Mouse (Mus musculus) right cerebral cortex, adult 18-20 months (tissue): ENCODE measurements at regions not wholly inside any gene's neighbourhood (a gene's known extent, or its start where the extent isn't known, plus 50 kb on each side); places are given as distances from the start of the nearest gene placed in this dataset.

ENCODE experiments used
- DNase-seq: peaks from one replicate; pipeline ENCODE4 v3.0.0; 2022; ENCODE audit warnings: mixed read lengths

DNA sequence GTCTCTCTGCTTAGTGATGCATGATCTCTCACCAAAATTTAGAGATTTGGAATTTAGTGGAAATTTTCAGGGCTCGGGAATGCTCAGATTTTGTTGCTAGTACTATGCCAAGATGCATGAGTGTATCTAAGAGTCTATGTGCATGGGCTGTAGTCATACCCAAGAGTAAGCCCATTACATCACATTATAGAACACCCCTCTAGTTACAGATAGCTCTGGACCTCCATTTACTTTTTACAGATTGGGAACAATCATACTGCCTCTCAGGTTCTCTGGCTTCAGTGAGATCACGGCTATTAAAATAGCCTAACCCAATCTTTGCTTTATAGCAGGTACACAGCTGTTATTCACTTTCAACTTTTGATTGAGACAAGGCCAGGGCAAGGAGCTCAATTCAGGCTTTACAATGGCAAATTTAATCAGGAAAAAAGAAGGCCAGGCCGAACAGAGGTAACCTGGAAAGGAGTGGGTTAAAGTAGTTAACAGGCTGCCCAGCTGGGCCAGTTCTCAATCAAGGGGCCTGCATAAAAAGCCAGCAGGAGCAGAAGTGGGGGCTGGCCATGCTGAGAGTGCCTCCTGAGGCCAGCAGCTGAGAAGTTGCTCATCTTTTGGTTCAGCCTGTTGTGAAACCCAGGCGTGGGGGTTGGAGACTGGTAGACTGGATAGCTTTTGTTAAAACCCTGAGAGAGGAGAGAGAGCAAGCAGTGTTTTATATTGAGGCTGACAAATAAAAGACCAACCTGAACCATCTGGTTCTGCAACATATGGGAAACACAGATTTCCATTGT is 509.2 kb upstream of the Pou3f2 start:
- no peak for DNase-seq

DNA sequence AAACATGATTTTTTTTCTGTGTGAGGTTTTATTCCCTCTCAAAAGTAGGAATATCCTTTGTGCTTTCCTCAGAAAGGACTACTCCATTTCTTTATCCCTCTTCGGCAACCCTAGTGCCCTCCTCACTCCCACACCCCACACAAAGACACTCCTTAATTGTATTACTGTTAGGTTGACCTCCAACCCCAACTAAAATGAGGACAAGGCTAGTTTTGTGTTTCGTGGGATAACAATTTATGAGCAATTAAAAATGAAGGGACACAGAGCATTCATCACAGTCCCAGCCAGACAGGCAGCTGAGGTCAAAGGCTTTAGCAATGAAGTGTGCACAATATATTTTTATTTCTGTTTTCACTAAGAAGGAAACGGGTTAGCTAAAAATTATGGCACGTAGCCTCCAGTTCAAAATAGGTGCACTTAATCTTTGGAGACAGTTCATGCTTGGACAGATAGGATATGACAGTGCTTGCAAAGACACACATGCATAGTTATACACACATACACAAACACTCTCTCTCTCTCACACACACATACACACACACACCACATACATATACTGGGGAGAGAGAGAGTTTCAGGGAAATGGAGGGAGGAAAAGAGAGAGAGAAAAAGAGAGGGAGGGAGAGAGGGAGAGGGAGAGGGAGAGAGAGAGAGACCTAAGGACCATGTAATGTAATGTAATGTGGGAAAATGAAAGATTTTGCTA is 498.8 kb upstream of the Pou3f2 start:
- no peak for DNase-seq

DNA sequence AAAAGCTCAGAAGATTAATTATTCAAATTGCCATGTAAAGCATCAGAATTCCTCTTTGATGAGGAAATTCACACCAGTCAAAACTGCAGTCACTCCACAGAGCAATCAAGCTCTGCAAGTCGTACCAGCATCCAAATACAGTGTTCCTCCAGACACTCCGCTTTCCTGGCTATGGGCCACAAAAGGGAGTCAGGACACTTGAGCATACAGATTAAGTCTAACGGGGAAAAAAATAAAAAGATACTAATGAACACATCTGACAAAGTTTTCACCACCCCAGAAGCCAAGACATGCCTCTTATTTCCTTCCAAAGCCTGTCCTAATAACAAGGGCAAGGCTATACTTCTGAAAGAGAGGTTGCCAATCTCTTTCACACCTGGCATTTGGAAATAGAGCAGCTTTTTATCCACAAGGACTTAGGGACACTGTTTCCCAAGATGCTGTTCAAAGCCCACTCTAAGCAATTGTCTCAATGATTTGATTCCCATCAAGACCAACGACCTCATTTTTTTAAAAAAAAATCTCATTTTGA is 485.5 kb upstream of the Pou3f2 start:
- no peak for DNase-seq

DNA sequence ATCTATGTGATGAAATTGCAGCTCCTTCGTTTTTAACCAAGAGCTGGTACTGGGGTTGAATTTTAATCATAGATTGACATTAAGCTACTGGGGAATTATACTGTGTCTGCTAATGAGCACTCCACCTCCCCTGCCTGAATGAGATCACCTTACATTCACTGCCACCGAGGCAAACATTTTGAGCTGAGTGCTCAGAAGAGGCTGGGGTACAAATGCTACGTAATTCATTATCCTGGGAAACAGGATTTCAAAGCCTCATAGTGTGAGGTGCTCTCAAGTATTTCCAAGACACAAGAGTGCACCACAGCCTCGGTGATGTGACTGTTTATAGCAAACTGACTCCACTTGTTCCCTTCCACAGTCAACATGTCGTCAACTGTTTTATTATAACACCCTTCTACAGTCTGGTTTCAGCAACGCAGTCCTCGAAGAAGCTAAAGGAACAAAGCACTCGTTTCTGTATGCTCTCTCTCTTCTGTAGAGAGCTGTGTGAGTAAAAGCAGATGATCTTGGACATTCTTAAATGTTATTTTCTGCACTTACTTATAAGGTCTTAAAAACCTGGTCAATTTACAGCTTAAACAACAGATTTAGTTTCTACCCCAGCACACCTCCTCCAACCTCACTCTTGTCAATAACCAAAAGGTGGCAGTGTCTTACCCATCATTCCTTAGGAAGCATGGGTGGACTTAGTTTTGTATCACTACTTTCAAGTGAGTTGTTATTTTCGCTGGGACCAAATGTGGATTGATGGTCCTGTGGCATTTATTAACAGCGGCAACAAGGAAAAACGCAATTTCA is 484.8 kb upstream of the Pou3f2 start:
- DNase-seq, result no peak

DNA sequence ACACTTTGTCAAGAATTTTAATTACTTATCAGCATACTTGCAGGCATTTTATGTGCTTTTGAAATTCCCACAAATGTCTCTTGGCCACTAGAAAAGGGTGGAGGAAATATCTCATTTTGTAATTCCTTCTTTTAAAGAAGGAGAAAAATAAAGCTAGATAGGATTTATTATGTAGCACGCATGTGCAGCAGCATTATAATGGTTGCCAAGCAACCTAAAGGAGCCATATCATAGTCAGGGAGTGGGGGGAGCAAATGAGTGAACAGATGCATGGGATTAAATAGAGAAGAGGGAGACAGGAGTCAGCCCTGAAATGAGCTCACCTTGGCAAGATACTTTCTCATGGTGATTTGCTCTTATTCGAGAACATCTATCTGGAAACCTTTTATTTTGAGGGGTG is 483.0 kb upstream of the Pou3f2 start:
- DNase-seq, result no peak

DNA sequence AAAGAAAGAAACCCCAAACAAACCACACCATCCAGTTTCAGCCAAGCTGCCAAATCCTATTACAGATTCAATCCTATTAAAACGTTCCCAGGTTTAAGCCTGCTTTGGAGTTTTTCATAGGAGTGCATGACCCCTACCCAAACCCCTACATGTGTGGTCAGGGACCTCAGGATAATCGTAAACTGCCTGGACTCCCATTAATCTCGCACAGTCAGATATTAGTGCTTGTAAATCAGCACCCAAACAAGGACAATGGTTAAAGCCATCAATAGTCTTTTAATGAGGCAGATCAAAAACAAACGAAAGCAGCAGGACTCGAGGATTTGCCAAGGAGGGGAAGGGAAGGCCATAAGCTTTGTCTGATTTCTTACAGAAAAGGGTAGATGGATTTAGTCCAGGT is 482.3 kb upstream of the Pou3f2 start:
- DNase-seq, result no peak

DNA sequence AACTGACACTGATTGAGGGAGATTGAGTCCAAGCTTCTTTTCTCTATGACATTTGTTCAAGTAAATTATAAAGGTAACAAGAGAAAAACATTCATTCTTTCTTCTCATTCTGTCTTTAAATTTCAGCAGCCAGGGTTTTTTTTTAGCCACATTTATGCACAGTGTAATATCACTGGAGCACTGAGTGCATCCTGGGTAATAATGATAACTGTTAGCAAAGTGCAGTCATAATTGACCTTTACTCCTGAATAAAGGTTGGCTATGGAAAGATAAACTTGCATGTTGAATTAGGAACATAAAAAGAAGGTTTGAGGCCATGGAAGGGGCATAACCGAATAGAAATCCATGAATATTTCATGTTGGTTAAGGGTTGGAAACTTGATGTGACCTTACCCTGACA is 461.3 kb upstream of the Pou3f2 start:
- DNase-seq, result no peak

DNA sequence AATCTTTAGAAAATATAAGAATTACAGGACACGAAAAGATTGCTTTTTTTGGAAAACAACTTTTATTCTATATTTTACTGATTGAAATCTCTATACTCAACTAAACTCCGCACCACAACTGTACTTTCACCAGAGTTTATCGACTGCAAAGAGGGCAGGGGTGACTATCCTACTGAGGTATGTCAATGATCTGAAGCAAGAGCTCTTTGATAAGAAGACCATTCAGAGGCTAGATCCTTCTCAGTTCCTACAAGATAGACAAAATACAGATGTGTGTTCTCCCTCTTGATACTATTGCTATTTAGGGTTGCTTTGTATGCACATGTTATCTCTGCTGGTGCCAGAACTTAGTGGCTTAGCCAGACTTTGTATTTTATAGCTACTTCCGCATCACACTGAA is 460.7 kb upstream of the Pou3f2 start:
- no peak for DNase-seq

DNA sequence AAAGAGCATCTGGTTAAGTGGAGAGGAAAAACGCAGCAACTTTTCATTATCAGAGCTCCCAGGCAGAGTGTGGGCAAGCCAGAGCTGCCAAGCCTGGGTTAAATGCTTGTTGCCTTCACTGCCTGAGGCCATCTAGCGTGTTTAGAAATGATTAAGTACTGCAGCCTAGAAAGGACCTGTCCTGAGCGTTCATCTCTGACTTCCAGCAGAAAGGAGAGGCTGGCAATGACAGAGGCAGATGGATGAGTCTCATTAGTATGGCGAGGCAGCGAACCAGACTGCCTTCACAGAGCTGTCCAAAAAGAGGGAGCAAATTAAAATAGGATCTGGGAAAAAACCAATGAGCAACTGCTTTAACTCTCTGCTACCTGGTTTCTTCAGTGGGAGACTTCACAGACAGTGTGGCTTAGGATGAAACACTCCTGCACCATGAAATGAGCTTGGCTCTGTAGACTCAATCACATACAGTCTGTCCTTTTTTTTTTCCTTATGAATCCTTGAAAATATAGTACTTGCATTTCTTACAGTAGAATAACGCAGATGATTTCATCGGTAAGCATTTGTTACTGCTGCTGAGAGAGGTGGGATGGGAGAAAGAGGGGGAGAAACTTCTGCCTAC is 458.7 kb upstream of the Pou3f2 start:
- no peak for DNase-seq

DNA sequence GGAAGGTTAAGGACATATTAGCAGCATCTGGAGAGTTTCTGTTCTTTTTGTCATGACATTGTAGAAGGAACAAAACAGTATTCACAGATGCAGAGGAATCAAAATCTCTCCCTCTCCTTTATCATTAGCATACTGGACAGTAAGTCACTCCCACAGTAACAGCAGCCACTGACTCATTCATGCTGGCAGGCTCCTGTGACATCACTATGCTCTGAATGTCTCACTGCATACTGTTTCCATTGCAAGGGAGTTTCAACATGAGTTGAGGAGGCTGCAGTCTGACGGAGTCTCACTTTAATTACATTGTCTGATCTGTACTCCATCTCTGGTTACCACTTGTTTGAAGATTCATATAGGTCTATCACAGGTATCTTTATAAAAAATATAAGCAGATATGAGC is 450.1 kb upstream of the Pou3f2 start:
- DNase-seq, result peak; percentile 15

DNA sequence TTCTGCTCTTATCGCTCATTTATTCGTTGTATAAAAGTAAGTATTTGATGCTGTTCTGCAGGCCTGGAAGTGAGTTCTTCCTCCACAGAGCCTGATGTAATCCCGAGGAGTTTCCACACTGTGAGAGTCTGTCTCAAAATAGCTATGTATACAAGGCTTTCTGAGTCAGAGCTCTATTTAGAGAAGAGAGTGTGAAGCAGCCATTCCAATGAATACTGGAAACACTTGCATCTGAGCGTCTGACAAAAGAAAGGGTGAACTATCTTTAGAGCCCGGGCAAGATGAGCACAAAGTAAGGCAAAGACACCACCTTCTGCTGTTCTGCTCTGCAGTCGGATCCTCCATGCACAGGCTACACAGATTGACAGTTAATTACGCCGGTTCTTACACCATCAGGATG is 436.0 kb upstream of the Pou3f2 start:
- DNase-seq, result peak; percentile 68

DNA sequence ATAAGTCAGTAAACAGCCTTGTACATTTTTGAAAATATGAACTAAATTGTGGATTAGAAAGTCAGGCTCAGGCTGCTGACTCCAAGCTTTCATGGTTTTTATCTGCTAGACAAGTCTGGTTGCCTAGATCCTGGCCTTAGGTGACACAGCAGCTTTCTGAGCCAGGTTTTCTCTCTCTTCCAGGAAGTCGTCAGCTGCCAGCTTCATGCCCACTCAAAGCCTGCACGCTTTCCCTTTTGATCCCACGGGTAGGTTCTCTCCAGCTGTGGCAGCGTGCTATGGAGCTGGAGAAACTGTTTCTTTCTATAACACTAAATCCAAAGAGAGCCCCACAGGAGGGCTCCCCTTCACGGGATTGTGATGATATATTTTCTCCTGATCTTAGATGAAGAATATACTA is 426.7 kb upstream of the Pou3f2 start:
- peak; percentile 48 for DNase-seq

DNA sequence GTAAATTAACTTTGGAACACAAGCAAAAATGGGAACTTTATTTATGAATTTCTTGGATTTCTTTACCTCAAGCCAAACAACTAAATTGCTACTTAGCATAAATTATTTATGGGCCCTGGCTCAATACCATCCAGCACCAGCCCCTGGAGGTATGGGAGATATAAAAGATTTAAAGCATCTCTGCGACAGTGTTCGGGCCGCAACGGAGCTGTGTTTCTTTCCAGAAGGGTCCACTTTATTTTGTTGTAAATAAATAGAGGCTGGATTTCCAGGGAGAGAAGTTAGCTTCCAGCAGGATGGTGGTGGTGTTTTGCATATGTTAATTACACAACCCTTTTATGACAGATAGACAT is 404.5 kb upstream of the Pou3f2 start:
- no peak for DNase-seq

DNA sequence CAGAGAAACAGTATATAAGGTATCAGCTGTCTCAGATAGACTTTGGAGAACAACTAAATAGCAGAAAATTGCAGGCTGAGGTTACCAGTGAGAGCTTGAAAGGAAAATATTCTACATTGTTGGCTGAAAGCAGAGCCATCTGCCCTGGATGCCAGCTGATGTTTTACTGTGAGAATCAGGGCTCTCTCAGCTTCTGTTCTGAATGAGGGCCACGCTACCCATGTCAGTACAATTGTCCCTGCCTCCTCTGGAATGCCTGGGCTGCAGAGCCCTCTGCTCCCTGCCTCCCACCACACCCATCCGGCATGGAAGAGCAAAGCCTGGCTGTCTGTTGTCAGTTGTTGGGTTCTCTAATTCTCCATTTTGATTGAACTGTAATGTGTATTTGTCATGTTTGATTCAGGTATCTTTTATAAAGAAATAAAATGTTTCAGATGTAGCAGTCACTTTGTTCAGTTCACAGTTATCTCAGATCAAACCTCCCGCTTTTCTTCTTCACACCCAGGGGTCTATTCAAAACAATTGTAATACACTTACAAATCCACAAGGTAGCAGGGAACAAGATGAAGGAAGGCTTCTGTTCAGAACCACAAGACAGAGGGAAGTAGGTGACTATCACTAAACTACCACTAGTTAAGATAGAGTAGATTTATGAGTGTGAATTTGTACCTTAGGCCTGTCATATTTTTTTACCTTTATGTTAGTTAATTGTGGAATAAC is 404.0 kb upstream of the Pou3f2 start:
- no peak for DNase-seq

DNA sequence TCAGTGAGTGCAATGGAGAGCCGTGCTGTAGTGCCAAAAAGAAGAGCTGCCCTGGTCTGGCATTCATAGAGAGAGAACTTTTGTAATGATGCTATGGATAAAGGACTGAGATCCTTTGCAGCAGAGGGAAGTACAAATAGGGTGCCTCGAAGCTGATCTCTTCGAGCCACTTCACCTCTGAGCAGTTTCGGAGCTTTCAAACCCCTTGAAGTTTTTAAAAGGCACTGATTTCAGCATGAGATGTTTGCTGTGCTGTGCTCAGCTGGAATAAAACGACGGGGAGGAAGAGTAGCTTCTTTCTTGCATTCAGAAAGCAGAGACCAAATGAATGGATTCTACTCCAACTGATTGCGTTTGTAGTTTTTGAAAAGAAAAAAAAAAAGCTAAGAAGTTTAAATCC is 392.5 kb upstream of the Pou3f2 start:
- no peak for DNase-seq

DNA sequence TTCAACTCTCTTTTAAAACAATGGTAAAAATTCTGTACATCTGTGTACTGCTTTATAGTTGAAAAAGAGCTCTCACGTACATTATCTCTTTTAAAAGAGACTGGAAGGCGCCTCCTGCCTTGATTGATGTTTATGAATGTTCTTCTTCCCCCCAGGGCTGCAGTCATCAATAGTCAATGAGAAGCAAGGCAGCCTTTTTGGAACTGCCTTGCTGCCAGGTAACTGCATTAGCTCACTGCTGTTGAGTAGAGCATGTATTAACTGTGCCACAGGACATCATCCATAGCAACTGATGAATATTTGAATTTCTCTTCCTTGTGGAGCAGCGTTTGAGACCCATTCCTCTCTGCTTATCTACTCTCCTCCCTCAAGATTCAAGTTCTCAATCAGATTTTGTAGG is 387.2 kb upstream of the Pou3f2 start:
- DNase-seq, result no peak

DNA sequence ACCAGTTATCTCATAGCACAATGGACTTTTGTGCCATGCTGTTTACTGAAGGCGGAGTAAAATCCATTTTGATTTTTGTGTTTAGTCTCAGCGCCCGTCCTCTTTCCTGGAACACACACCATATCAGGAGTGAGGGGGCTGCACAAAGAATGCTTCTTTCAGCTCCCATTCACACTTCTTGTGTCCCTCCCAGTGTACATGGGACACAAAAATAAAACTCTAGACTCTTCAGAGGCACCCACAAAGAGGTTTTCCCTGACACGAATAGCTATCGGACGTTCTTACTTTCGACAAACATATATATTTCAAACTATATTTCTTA is 347.9 kb upstream of the Pou3f2 start:
- DNase-seq, result no peak

DNA sequence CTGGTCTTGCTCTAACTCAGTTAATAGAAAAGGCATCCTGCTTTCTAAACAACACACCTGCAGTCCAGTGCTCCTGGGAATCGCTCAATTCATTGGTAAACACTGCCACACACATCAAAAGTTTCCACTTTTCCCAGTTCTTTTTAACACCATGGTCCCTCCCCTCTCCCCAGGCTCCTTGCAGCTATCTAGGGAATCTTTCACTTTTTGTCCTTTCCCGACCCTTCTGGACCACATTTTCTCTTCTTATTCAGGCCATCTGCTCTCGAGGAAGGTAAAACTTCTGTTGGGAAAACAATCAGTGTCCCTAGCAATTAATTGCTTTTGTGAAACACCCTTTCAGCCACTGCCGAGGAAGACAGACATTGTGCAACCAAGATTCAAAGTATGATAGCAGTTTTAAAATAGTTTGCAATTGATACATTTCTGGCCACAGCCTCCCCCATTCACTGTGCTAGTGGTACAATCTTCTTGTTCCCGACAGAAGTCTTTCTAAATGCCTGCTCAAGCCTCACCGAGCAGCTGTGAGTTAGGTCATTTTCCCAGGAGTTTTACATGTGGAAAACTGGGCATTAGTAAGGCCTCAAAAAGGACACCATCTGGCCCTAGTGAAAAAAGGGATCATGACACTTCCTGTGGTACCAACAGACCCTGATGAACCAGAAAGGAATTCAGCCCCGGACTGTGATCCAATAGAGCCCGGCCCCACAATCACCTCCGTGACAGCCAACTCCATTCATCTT is 347.4 kb upstream of the Pou3f2 start:
- no peak for DNase-seq

DNA sequence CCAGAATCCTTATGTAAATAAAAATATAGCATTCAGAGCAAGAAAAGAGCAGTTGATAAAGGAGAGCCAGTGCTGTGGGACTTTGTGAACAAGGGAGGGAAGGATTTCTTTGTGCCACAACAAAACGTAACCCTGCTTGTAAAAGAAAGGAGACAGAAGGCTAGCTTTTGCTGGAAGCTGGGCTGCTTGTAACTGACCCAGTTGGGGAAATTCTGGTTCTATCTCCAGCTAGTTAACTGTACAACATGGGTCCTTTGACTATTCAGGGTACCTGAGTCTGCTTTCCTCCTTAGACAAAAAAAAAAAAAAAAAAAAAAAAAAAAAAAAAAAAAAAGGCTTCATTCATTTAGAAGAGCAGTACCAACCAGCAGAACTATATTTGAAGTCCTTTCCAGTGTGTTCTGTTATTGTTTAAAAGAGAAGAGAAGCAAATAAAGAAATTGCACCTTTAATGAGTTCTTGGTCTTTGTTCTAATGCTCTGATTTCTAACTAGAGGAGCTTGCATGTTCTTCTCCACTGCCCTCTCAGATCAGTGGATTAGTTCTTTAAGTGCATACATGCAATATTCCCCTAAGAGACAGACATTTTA is 345.8 kb upstream of the Pou3f2 start:
- no peak for DNase-seq

DNA sequence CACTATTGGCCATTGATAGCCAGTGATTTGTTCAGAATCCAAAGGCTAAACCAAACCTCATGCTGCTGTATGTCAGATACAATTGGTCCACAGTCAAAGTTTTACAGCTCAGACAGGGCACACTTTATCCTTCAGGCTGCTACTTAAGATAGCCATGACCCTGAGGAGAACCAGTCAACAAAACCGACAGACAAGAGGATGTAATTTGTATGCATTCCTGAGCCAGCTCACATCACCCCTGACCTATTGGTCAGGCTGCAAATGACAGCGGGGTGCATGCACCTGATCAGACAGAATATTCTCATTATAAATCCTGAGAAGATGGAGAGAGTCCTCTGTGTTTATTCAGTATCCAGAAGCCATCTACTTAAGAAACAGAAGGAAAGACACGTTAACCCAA is 315.5 kb upstream of the Pou3f2 start:
- no peak for DNase-seq

DNA sequence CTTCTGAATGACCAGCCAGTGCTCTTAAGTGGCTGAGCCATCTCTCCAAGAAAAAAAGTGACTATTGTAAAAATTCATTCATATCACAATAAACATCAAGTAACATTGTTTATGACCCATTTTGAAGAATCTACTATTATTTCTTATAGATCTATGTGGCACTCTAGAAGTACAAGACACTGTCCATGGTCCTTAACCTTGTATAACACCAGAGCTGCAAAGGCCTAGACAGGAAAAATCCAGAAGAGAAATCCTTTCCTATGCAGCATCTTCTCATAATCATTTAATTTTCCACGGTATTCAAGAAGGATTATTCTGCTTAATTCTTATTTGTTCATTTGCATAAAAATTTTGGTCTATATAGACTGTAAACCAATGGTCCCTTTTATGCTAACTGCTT is 304.7 kb upstream of the Pou3f2 start:
- no peak for DNase-seq

DNA sequence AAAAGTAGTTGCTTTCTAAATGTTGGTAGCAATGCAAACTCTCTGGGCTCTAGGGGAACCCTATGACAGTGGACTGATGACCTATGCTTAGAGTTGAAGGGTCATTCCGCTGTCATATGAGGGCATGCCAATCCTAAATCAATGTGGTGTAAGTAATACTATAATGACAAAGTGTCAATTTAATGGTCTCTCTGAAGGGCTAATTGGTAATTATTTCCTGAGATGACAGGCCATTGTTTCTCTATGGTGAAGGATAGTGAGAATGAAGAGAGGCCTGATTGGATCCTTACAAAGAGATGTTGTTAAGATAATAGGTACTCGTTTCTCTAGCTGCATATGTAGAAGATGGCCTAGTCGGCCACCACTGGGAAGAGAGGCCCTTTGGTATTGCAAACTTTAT is 299.7 kb upstream of the Pou3f2 start:
- DNase-seq, result no peak
